Mouse (Mus musculus): ENCODE results near the gene Frmd4a.

GRCm38 (mm10) chr2:4575975-4576374 is 558.5 kb downstream of the Frmd4a start:
- TF ChIP-seq CTCF (IDR thresholded peaks at IDR 0.05; ENCODE audit: low read depth) (no peak), EP300 (optimal IDR thresholded peaks at IDR 0.05) (no peak)

All from stomach, postnatal 0 days (tissue).